Mouse (Mus musculus) layer of hippocampus, postnatal 36 days (tissue): Measurements from ENCODE around the gene Naa20. TPM values are rescaled to one million over a fixed set of nuclear protein-coding genes. Genes with fewer than 3 reads are reported as not detected.
A peak's percentile ranks its signal among the peaks of the same experiment; 100 is the strongest.

Source experiments
- DNase-seq, 2 experiments: peaks; one replicate each; pipeline ENCODE4 v3.0.0; 2022
- total RNA-seq, 2 experiments: library from RNA; stranded (reverse); gene quantifications; 2 replicates each; pipeline ENCODE4 v1.2.3; 2021

Gene Naa20
- 10 to 100 TPM; 66.0 to 70.9 TPM for total RNA-seq

- DNase-seq: no peak
Observed at GRCm38 (mm10) chr2:145901861-145902260, at the start of gene Naa20. Gene Naa20 (plus strand): TSS chr2:145902099.

- DNase-seq: no peak
Observed at GRCm38 (mm10) chr2:145855831-145856230, 46.1 kb upstream of the Naa20 start.

- no peak for DNase-seq
Observed at GRCm38 (mm10) chr2:145857864-145858263, 44.0 kb upstream of the Naa20 start.

- peak in 1 of 2 experiments; percentile 43 for DNase-seq
Observed at GRCm38 (mm10) chr2:145859442-145859931, 42.4 kb upstream of the Naa20 start.

- peak; percentile 90 to 91 for DNase-seq
Observed at GRCm38 (mm10) chr2:145859932-145860801, 41.7 kb upstream of the Naa20 start.

- no peak for DNase-seq
Observed at GRCm38 (mm10) chr2:145861193-145862123, 40.4 kb upstream of the Naa20 start.

GRCm38 (mm10) chr2:145862206-145862817 is 39.6 kb upstream of the Naa20 start:
- no peak for DNase-seq

GRCm38 (mm10) chr2:145865344-145865743 is 36.6 kb upstream of the Naa20 start:
- no peak for DNase-seq

GRCm38 (mm10) chr2:145866238-145866637 is 35.7 kb upstream of the Naa20 start:
- DNase-seq: no peak

GRCm38 (mm10) chr2:145866695-145867449 is 35.0 kb upstream of the Naa20 start:
- no peak for DNase-seq

- no peak for DNase-seq
Observed at GRCm38 (mm10) chr2:145871308-145871707, 30.6 kb upstream of the Naa20 start.

GRCm38 (mm10) chr2:145872099-145872498 is 29.8 kb upstream of the Naa20 start:
- no peak for DNase-seq

GRCm38 (mm10) chr2:145873953-145874352 is 27.9 kb upstream of the Naa20 start:
- no peak for DNase-seq

GRCm38 (mm10) chr2:145874879-145875482 is 26.9 kb upstream of the Naa20 start:
- no peak for DNase-seq

GRCm38 (mm10) chr2:145877191-145877590 is 24.7 kb upstream of the Naa20 start:
- no peak for DNase-seq

GRCm38 (mm10) chr2:145880887-145881747 is 20.8 kb upstream of the Naa20 start:
- no peak for DNase-seq

GRCm38 (mm10) chr2:145881932-145882331 is 20.0 kb upstream of the Naa20 start:
- no peak for DNase-seq

GRCm38 (mm10) chr2:145882398-145882797 is 19.5 kb upstream of the Naa20 start:
- DNase-seq: no peak

GRCm38 (mm10) chr2:145884036-145884912 is 17.6 kb upstream of the Naa20 start:
- DNase-seq: no peak
